Mouse (Mus musculus): ENCODE results near the gene Olfr945.

Gene Olfr945

GRCm38 (mm10) chr9:39276718-39277117 is at the start of gene Olfr945:
Gene Olfr945 (minus strand): TSS chr9:39276818.
- DNase-seq: no peak

- DNase-seq: no peak
Measured at GRCm38 (mm10) chr9:39325945-39326344, 49.3 kb upstream of the Olfr945 start, which contains the start of gene Olfr948. Gene Olfr948 (minus strand): TSS chr9:39326045.

GRCm38 (mm10) chr9:39287136-39287535 is 10.5 kb upstream of the Olfr945 start:
- no peak for DNase-seq

- DNase-seq: no peak
Measured at GRCm38 (mm10) chr9:39249894-39250293, 26.7 kb downstream of the Olfr945 start, which contains the start of gene Olfr1537. Gene Olfr1537 (minus strand): TSS chr9:39249994.

Measured in thymus, postnatal 4 days (tissue).